Mouse (Mus musculus): ENCODE measurements around the gene Rnf32.

The Rnf32 gene

GRCm38 (mm10) chr5:29270879-29271278, 75.1 kb downstream of the Rnf32 start:
- no peak for DNase-seq (ENCODE audit: low read depth in 2 of 2, low spot score in 2 of 2)

- no peak for DNase-seq (ENCODE audit: low read depth in 2 of 2, low spot score in 2 of 2)
Measured at GRCm38 (mm10) chr5:29273426-29273825, 77.6 kb downstream of the Rnf32 start.

GRCm38 (mm10) chr5:29274746-29275145, 79.0 kb downstream of the Rnf32 start:
- DNase-seq (ENCODE audit: low read depth in 2 of 2, low spot score in 2 of 2) = no peak

Measured in CD8-positive naive resting alpha-beta T cell, adult 2 months (primary cell).